Mouse (Mus musculus) adrenal gland, postnatal 10 days (tissue): ENCODE measurements at regions not wholly inside any gene's neighbourhood (a gene's known extent, or its start where the extent isn't known, plus 50 kb on each side); places are given as distances from the start of the nearest gene placed in this dataset.

Experiments used
- DNase-seq: peaks from one replicate; pipeline ENCODE4 v3.0.0; 2021; ENCODE audit warnings: mixed read lengths

- DNase-seq, result no peak
Observed at GRCm38 (mm10) chr8:33997676-33998075, 113.9 kb downstream of the Gm10131 start.

GRCm38 (mm10) chr8:33992946-33993345 lies 118.6 kb downstream of the Gm10131 start:
- peak; percentile 28 for DNase-seq

- no peak for DNase-seq
Observed at GRCm38 (mm10) chr8:33991917-33992875, 119.3 kb downstream of the Gm10131 start.

- no peak for DNase-seq
Observed at GRCm38 (mm10) chr8:33991165-33991916, 120.2 kb downstream of the Gm10131 start.

- no peak for DNase-seq
Observed at GRCm38 (mm10) chr8:33990039-33990438, 121.5 kb downstream of the Gm10131 start.

GRCm38 (mm10) chr8:33987755-33988104 lies 123.8 kb downstream of the Gm10131 start:
- DNase-seq, result peak; percentile 43

- no peak for DNase-seq
Observed at GRCm38 (mm10) chr8:33987091-33987754, 124.3 kb downstream of the Gm10131 start.

- DNase-seq, result no peak
Observed at GRCm38 (mm10) chr8:33986657-33987056, 124.9 kb downstream of the Gm10131 start.

- no peak for DNase-seq
Observed at GRCm38 (mm10) chr8:33985430-33985977, 126.0 kb downstream of the Gm10131 start.

- DNase-seq, result peak; percentile 34
Observed at GRCm38 (mm10) chr8:33981629-33982028, 129.9 kb downstream of the Gm10131 start.

GRCm38 (mm10) chr8:33980999-33981398 lies 130.5 kb downstream of the Gm10131 start:
- DNase-seq, result no peak
